Mouse (Mus musculus) liver, postnatal 0 days (tissue): ENCODE measurements around the gene Grik4. TPM values are rescaled to one million over a fixed set of nuclear protein-coding genes. Genes with fewer than 3 reads are reported as not detected.

ENCODE experiments used
- ATAC-seq: fragments of 200-750 bp; cut with Nextera tagmentation; 2 replicates; pipeline ENCODE4 v1.8.0; 2017; ENCODE audit warnings: mild to moderate bottlenecking, moderate library complexity
- DNase-seq: peaks from one replicate; pipeline ENCODE4 v3.0.0-alpha.2; 2016
- H3K27ac ChIP-seq: fragments of 300-500 bp; sonication (generic); 2 replicates; pipeline ENCODE4 v1.5.1; 2014; ENCODE audit warnings: antibody characterized with exemption, moderate library complexity, mild to moderate bottlenecking, low read depth
- H3K27me3 ChIP-seq: fragments of 300-500 bp; sonication (generic); 2 replicates; pipeline ENCODE4 v1.6.1; 2014; ENCODE audit warnings: low read length, control low read depth, mixed read lengths; ENCODE audit not compliant: insufficient read depth
- H3K36me3 ChIP-seq: fragments of 300-500 bp; sonication (generic); replicated peaks from 2 replicates; pipeline ENCODE4 v1.6.1; 2014; ENCODE audit warnings: mild to moderate bottlenecking, control low read depth, low read length, moderate library complexity, mixed read lengths; ENCODE audit not compliant: insufficient read depth
- H3K4me1 ChIP-seq: fragments of 300-500 bp; sonication (generic); 2 replicates; pipeline ENCODE4 v1.6.1; 2014; ENCODE audit warnings: antibody characterized with exemption, mild to moderate bottlenecking, control low read depth; ENCODE audit not compliant: insufficient read depth
- H3K4me2 ChIP-seq: fragments of 300-500 bp; sonication (generic); 2 replicates; pipeline ENCODE4 v1.6.1; 2014; ENCODE audit warnings: low read depth, mild to moderate bottlenecking, low read length, moderate library complexity, mixed read lengths
- H3K4me3 ChIP-seq: fragments of 300-500 bp; sonication (generic); 2 replicates; pipeline ENCODE4 v1.5.1; 2014; ENCODE audit warnings: low read depth, low read length
- H3K9ac ChIP-seq: fragments of 300-500 bp; sonication (generic); replicated peaks from 2 replicates; pipeline ENCODE4 v1.6.1; 2014; ENCODE audit warnings: mild to moderate bottlenecking, moderate library complexity
- H3K9me3 ChIP-seq: fragments of 300-500 bp; sonication (generic); 2 replicates; pipeline ENCODE4 v1.6.1; 2016; ENCODE audit warnings: mild to moderate bottlenecking, control low read depth, low read length, mixed read lengths
- CTCF ChIP-seq: sonication (generic); IDR thresholded peaks from 2 replicates; pipeline ENCODE4 v1.5.1; 2016; ENCODE audit warnings: antibody characterized with exemption, low read depth
- EP300 ChIP-seq: IDR thresholded peaks from 2 replicates; pipeline ENCODE4 v1.6.1; 2016; ENCODE audit warnings: antibody characterized with exemption, low read depth, mild to moderate bottlenecking
- WGBS: fragments of 180-500 bp; shearing (Covaris S2); extraction: QIAGEN DNeasy Blood & Tissue Kit; methylation state at CpG from one replicate; pipeline ENCODE4 v1.1.7; 2014; ENCODE audit not compliant: insufficient replicate concordance; 5-methylcytosine and 5-hydroxymethylcytosine counted together
- polyA plus RNA-seq: library from polyadenylated mRNA; unstranded; fragments of >200 nt; fragmentation: Nextera tagmentation; extraction: Ambion mirVana; gene quantifications from 2 replicates; pipeline ENCODE4 v1.2.1, GENCODE M21; 2015

Grik4 gene
- polyA plus RNA-seq, 1 experiment from 2014 or later, result 0.08 TPM

DNA sequence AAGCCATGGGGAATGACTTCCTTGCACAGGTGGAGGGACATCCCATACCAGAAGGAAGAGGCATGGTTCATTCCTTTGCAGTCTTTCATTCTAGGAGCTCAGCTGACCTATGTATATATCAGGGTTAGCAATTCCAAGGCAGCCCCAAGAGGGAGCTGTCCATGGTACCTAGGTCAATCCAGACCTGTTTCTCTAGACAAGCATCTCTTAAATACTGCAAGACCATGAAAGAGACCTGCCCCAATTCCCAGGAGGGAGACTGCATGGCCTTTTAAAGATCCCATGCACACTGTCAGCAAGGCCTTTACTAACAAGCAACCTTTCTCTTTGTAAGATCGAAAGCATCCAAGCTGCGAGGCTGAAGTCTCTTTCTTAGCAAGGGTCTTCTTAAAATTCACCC, 291.5 kb downstream of the Grik4 start:
- Histone ChIP-seq H3K36me3 (no peaks in the 10 kb centered on the region), H3K9me3 (no peaks in the 10 kb centered on the region), H3K4me1 (no peaks in the 10 kb centered on the region), H3K27ac (no peak overlapping the region), H3K9ac (no peak overlapping the region), H3K27me3 (no peaks in the 10 kb centered on the region), H3K4me2 (no peak overlapping the region), H3K4me3 (no peak overlapping the region)
- ATAC-seq (no peak), DNase-seq (peak; percentile 21)
- WGBS, result 75% methylated on average over 2 of the region's 2 CpGs
- TF ChIP-seq CTCF, result no peak
- no peak for TF ChIP-seq EP300

DNA sequence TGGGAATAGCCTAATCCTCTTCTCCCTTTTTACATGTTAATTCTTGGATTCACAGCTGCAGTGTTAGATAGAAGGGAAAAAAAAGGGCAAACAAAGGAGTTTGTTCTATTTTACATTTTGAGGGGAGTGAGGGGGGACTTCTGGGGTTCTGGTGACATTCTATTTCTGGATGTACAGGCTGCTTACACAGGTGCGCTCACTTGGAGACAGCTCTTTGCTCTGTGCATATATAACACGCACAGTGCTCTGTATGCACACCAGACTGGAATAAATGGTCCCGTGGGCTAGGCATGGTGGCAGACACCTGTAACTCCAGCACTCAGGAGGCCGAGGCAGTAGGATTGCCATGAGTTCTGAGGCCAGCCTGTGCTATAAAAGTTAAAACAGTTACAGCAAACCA, 292.0 kb downstream of the Grik4 start:
- DNase-seq (no peak), ATAC-seq (no peak)
- WGBS, result 48% methylated on average over 4 of the region's 4 CpGs
- Histone ChIP-seq H3K4me3 (no peak overlapping the region), H3K9me3 (no peaks in the 10 kb centered on the region), H3K36me3 (no peaks in the 10 kb centered on the region), H3K9ac (no peak overlapping the region), H3K4me1 (no peaks in the 10 kb centered on the region), H3K27me3 (no peaks in the 10 kb centered on the region), H3K27ac (no peak overlapping the region), H3K4me2 (no peak overlapping the region)
- TF ChIP-seq EP300 (no peak), CTCF (no peak)

DNA sequence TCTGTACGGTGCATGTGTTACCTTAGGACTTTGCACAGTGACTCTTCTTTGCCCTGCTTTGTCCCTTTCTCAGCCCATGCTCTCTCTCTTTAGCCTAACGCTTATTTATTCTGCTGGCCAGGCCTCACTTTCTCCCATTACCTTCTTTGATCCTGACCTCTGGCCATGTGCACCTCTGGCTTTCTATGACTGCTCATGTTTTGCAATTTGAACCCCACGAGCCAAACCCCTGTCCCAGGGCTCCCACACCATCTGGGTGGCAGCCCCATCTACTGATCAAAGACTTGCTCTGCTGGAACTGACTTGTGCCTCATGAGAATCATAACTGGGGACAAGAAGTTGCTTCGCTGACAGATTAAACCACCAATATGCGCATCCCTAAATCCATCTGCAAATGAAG, 294.4 kb downstream of the Grik4 start:
- no peak; the same call in 1 of the 2 replicates for ATAC-seq
- no peak overlapping the region for H3K4me2 ChIP-seq
- H3K4me3 ChIP-seq, result no peak overlapping the region
- no peak overlapping the region for H3K27ac ChIP-seq
- no peaks in the 10 kb centered on the region for H3K27me3 ChIP-seq
- no peaks in the 10 kb centered on the region for H3K4me1 ChIP-seq
- DNase-seq, result no peak
- H3K36me3 ChIP-seq, result no peaks in the 10 kb centered on the region
- H3K9ac ChIP-seq, result no peak overlapping the region
- WGBS, result 57% methylated on average over 5 of the region's 5 CpGs
- TF ChIP-seq EP300, result no peak
- 0 out of 2 replicates have a peak, but pooled peaks have one; percentile 20 for TF ChIP-seq CTCF
- H3K9me3 ChIP-seq, result no peaks in the 10 kb centered on the region

GRCm38 (mm10) chr9:42648051-42648450, 296.2 kb downstream of the Grik4 start:
- 86% methylated on average over 3 of the region's 3 CpGs for WGBS
- ATAC-seq, result no peak
- no peaks in the 10 kb centered on the region for H3K36me3 ChIP-seq

GRCm38 (mm10) chr9:42647596-42647995, 296.7 kb downstream of the Grik4 start:
- H3K9me3 ChIP-seq, result no peaks in the 10 kb centered on the region
- no peaks in the 10 kb centered on the region for H3K27me3 ChIP-seq
- WGBS, result 53% methylated on average over 3 of the region's 3 CpGs
- no peaks in the 10 kb centered on the region for H3K4me1 ChIP-seq
- TF ChIP-seq EP300 (no peak), CTCF (no peak)
- DNase-seq (no peak), ATAC-seq (no peak)
- H3K9ac ChIP-seq, result no peak overlapping the region
- H3K27ac ChIP-seq, result no peak overlapping the region
- H3K36me3 ChIP-seq, result no peaks in the 10 kb centered on the region
- no peak overlapping the region for H3K4me2 ChIP-seq
- H3K4me3 ChIP-seq, result no peak overlapping the region

More at GRCm38 (mm10) chr9:42648051-42648450, 296.2 kb downstream of the Grik4 start:
- no peaks in the 10 kb centered on the region for H3K27me3 ChIP-seq
- no peaks in the 10 kb centered on the region for H3K4me1 ChIP-seq
- H3K27ac ChIP-seq, result no peak overlapping the region
- no peak overlapping the region for H3K4me3 ChIP-seq
- no peaks in the 10 kb centered on the region for H3K9me3 ChIP-seq
- no peak overlapping the region for H3K4me2 ChIP-seq
- no peak overlapping the region for H3K9ac ChIP-seq
- TF ChIP-seq CTCF (no peak), EP300 (no peak)
- DNase-seq, result no peak

- Histone ChIP-seq H3K9ac (no peak overlapping the region), H3K27me3 (no peaks in the 10 kb centered on the region), H3K36me3 (no peaks in the 10 kb centered on the region), H3K9me3 (no peaks in the 10 kb centered on the region), H3K27ac (no peak overlapping the region), H3K4me3 (no peak overlapping the region), H3K4me2 (no peak overlapping the region), H3K4me1 (no peaks in the 10 kb centered on the region)
- ATAC-seq, result no peak
- DNase-seq, result no peak
- TF ChIP-seq EP300 (no peak), CTCF (no peak)
- 75% methylated on average over 10 of the region's 10 CpGs for WGBS
These were observed 297.5 kb downstream of the Grik4 start for GRCm38 (mm10) chr9:42646821-42647220.

DNA sequence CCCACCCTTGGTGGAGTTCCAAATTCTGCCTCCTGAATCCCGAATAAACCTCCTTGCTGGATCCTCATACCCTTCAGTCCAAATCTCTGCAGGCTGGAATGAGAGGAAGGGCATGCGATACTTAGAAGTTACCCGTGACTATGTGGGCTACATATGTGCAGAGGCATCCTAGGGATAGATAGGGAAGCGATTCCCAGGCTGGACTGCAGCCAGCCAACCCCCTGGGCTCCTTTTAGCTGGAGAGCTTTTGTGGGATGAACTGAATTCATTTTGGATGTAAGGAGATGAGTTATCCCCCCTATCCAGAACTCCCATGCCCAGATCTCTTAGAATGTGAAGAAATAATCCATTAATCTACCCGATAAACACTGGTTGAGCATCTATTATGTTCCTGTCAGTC, 299.1 kb downstream of the Grik4 start:
- H3K27ac ChIP-seq, result no peak overlapping the region
- no peaks in the 10 kb centered on the region for H3K36me3 ChIP-seq
- WGBS, result 84% methylated on average over 5 of the region's 5 CpGs
- H3K9ac ChIP-seq, result no peak overlapping the region
- no peak for ATAC-seq
- H3K4me2 ChIP-seq, result no peak overlapping the region
- TF ChIP-seq CTCF, result no peak
- no peak for TF ChIP-seq EP300
- no peak for DNase-seq
- H3K4me1 ChIP-seq, result no peaks in the 10 kb centered on the region
- no peak overlapping the region for H3K4me3 ChIP-seq
- no peaks in the 10 kb centered on the region for H3K27me3 ChIP-seq
- no peaks in the 10 kb centered on the region for H3K9me3 ChIP-seq
